Mouse (Mus musculus) thymus, postnatal 10 days (tissue): ENCODE measurements around the gene Olfr94.
"Not testable (repeated sequence)": the region's sequence is repeated elsewhere in the genome, so short reads cannot be mapped to it uniquely, and the experiment has no call there.

Source experiments
- DNase-seq, 2 experiments: peaks; one replicate each; pipeline ENCODE4 v3.0.0; 2021; ENCODE audit warnings: low spot score in 2 of 2

Olfr94 gene

DNA sequence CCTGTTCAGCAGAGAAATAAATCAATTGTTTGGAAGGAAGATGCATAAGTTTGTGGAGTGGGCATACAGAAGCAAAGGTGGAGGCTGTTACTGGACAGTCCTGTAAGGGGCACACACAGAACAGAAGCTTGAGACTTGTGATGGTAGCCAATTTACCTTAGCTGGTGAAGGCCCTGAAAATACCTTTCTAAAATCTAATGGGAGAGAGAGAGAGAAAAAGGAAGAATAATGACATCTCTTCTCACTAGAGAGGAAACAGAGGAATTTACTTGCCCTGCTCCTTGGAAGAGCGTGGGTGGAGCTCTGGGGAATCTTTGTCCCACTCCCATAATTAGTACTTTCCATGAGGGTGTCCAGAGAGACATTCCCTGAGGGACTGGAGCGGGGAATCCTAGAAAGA, at the start of gene Olfr94:
Gene Olfr94, minus strand, starts transcription at position 101 of the 400 bp plus-strand sequence.
- DNase-seq = no peak

DNA sequence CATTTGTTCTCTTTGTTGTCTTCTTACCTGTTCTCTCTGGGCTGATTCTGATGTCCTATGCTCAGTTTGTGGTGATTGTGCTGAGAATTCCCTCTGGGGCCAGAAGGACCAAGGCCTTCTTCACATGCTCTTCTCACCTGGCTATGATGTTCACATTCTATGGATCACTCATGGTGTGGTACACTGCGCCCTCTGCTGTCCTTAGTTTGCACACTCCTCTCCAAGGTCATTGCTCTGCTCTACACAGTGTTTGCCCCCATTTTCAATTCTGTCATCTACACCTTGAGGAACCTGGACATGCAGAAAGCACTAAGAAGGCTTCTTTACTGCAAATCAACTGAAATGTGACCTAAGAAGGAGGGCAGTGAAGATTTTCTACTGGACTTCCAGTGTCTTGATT, 49.8 kb upstream of the Olfr94 start:
- DNase-seq = peak in 1 of 2 experiments; percentile 15

DNA sequence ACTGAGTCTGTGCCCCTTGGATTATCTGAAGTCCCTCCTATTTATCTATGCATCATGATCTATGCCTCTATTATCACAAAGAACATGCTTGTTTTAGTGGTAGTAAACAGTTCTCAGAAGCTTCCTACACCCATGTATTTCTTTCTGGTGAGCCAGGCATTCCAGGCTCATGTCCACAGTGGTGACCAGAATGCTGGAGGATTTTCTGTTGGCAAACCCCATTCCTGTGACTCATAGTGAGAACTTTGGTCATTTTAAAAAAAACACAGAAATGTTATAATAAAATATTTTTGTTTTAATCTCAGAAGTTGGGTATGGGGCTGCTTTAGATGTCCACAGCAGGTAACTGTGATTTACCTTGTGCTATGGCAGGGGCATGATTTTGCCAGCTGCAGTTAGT, 48.7 kb upstream of the Olfr94 start:
- no peak for DNase-seq

DNA sequence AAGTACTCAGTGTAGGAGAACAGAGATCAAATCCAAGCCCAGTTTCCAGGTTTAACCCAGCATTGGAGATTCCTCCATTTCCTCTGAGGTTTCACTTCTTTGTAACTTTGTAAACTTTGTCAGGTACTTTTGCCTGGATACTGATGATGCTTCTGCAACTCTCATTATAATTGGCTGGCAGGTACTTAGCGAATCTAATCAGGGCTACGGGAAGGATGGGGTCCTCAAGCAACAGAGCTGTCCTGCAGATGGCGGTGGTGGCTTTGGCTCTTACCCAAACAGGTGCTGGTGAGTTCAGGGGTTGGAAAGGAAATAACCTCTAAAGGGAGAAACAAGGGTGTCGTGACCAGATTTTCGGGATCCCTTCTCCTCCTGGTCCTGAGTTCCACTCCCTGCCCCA, 45.9 kb upstream of the Olfr94 start:
- DNase-seq = peak; percentile 29 to 58

DNA sequence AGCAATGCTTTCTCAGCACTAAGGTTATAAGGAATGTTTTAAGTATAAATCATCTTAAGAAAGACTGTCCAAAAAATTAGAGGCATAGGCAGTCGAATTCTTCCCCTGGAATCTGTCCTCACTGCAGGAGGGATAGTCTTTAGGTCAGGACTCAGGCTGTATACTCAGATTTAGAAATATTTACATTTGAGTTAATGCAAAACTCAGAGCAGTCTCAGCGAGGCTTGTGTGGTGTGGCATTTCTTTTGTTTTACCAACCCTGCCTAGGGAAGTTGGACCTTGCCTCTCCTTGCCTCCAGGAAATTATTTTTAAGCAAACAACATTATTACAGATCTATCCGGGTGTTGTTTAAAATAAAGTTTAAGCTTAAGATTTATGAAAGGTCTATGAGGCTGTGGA, 41.4 kb upstream of the Olfr94 start:
- no peak for DNase-seq

DNA sequence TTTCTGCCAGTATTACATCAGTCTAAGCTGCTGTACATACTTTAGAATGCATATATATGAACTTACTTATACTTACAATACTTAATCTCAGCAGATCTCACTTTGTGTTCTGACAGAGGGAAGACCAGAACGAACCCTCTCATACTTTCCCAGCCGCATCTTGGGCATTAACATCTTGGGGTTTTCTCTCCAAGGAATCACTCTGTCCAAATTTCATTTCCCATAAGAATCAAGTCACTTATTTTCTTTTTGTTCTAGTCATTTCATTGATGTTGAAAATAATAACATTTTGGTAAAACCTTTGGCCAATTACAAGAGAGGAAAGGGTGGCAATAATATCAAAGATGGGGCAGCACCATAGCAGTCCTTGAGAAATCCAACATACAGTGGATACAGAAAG, 36.4 kb upstream of the Olfr94 start, which contains the start of gene Olfr97:
Gene Olfr97, minus strand, starts transcription at position 101 of the 400 bp plus-strand sequence.
- DNase-seq = not testable (repeated sequence)

DNA sequence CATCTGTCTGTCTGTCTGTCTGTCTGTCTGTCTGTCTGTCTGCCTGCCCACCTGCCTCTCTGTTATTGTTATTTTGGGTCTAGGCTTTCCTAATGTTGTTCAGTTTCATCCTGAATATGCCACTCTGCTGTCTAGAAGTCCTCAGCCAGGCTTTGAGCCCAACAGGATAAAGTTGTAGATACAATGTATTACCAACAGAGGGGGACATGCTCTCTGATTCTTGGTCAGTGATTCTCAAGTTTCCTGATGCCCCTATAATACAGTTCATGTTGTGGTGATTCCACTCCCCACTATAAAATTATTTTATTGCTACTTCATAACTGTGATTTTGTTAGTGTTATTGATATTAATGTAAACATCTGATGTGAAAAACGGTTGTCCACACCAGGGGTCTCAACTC, 21.1 kb upstream of the Olfr94 start:
- DNase-seq = no peak

DNA sequence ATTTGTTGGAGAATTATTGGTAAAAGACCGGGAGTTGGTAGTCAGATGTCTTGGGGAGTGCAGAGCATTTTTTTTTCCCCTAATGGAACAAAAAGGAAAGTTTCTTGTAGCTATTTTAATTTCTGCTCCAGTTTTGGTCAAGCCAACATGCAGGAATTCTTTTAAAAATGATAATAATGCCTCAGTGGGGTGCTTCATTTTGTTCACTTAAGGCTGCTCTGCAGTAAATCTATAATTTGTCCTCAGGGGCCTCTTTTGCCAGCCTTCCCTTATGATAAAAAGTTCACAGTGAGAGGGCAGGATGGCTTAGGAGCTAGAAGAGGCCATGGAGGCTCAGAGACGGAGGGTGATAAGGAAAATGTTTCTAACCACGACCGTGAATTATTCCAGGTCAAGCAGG, 19.1 kb upstream of the Olfr94 start, which contains the start of gene Olfr96:
Gene Olfr96, plus strand, starts transcription at position 301 of the 400 bp plus-strand sequence.
- DNase-seq = no peak

DNA sequence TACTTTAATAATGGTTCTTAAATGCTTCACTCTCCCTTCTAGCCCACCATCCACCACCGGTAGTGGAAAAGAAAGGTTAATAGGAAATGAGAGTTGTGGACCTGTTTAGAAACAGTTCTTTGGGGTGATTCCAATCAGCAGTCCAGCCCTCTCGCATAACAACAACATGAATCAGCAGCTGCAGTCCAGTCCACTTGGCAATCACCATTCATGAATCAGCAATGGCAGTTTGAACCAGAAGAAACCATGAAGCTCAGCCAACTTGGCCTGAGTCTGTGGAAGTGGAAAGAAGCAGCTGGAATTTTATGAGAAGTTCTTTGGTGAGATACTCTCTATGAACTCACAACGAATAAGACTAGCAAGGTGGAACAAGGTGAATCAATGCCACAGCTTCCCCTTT, 17.7 kb upstream of the Olfr94 start:
- DNase-seq = no peak

DNA sequence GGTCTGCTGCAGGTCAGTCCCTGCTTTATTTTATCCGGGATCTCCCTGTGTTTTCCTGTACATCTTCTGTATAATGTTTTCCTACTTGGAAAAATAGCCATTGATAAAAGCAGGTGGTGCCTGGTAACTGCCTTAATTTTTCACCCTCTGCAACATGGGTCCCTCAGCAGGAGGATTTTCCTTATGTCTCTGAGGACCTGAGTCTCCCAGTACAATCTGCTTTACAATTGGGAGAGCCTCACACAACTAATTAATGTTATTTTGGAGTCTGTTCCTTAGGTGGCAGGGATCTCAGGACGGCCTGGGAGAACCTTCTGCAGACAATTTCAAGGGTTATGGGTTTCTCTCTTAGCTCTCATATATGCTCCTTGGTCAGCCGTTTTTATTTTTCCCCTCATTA, 12.2 kb upstream of the Olfr94 start, which contains the start of gene Olfr95:
Gene Olfr95, minus strand, starts transcription at position 101 of the 400 bp plus-strand sequence.
- DNase-seq = no peak

DNA sequence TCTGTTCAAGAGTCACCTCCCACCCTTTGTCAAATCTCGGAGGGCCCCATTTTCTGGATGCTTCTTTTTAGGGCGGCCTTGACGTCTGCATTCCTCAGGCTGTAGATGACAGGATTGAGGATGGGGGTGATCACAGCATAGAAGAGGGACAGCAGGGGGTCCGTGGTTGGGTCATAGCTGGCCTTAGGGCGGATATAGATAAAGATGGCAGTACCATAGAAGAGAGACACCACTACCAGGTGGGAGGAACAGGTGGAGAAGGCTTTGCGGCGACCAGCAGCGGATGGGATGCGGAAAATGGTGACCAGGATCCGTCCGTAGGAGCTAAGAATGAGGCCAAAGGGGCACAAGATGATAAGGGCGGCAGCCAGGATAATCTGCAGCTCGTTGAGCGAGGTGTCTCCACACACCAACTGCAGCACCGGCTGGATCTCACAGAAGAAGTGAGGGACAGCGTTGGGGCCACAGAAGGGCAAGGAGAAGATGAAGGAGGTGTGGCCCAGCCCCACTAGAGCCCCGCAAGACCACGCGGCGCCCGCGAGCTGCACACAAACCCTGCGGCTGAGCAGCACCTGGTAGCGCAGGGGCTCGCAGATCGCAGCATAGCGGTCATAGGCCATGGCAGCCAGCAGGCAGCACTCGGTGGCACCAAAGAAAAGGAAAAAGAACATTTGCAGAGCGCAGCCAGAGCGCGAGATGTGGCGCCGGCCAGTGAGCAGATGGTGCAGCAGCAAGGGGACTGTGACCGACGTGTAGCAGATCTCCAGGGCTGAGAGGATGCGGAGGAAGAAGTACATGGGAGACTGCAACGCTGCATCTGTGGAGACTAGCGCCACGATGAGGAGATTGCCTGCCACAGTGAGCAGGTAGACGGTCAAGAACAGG, 10.3 kb upstream of the Olfr94 start:
- no peak for DNase-seq

DNA sequence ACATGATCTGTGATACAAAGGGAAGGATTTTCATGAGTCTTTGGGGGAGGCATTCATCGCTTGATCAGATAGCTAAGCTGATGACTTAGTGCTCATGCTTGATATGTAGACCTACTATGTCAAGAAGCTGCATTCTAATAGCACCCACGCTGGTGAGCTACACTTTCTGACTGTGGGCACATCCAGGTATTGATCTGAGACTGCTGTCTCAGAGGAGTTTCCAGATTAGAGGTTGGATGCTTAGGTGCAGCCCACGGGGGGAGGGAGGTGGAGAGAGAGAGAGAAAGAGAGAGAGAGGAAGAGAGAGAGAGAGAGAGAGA, 3.1 kb upstream of the Olfr94 start:
- no peak for DNase-seq

DNA sequence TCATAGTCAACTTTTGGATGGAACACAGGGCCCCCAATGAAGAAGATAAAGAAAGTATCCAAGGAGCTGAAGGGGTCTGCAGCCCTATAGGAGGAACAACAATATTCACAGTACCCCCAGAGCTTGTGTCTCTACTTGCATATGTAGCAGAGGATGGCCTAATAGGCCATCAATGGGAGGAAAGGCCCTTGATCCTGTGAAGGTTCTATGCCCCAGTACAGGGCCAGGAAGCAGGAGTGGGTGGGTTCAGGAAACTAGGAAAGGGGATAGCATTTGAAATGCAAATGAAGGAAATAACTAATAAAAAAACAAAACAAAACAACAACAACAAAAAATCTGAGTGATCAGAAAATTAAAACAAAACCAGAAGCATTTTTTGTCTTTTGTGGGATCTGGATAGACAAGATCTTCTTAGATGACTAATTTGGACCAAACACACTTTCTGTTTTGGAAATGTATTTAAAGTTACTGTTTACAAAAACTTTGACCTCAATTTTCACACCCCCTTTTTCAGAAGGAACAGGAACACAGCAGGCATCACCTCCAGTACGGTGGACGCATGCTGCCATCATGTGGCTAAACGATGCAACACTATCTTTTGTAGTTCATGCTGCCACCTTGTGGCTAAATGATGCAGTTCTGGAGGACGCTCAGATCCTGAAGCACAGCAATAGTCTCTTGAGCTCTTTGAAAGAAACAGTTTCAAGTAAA, 2.6 kb upstream of the Olfr94 start:
- DNase-seq = peak; percentile 9 to 64

DNA sequence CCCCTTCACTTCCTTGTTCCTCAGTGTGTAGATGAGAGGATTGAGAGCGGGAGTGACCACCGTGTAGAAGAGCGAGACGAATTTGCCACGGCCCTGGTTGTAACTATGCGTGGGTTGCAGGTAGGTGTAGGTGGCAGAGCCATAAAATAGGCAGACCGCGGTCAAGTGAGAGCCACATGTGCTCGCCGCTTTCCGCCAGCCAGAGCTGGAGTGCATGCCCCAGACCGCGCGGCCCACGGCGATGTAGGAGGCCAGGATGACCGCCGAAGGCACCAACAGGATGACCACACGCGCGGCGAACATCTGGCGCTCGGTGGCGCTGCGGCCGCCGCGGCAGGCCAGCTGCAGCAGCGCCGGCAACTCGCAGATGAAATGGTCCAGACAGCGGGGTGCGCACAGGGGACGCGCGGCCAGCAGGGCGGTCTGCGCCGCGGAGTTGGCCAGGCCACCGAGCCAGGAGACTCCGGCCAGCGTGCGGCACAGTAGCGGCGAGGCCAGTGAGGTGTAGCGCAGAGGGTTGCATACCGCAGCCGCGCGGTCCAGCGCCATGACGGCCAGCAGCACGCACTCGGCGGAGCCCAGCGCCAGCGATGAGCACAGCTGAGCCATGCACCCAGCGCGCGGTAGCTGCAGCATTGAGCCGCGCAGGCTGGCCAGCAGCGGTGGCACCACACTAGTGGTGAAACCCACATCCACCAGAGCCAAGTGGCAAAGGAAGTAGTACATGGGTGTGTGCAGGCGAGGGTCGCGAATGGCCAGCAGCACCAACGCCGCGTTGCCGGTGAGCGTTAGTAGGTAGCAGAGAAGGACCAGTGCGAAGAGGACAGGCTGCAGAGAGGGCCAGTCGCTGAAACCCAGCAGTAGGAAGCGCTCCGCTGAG, 3.7 kb downstream of the Olfr94 start:
- no peak for DNase-seq

DNA sequence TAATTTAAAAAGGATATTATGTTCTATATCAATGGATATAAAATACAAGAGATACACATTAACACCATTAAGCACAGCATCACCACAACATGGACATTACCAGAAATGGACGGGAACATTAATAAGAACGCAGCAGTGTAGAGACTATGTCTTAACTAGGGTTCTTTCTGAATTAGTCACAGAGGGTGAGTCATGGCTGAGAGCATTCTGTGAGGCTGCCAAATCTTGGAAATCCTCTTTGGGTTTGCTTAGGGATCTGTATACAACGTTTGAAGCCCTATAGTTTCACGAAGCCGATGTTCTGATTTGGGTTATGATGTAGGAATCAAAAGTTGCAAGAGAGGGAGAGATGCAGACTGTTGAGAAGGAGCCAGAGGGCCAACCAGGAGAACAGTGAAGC, 6.0 kb downstream of the Olfr94 start:
- DNase-seq = no peak

DNA sequence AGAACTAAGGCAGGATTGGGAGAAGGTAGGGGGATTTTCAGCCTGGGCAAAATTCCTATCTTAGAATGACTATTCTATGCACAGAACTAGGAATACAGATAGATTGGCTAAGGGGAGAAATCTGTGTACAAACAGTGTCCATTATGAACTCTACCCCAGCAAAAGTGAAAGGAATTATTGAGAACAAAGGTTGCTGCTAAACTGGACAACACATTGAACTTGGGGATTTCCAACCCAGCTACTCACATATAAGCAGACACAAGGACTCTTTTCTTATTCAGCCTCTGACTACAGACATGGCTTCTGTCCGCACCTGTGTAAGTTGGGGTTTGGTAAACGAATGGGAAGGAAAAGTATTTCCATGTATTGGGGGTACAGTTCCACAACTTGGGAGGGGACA, 7.1 kb downstream of the Olfr94 start, which contains the start of gene Ubd:
Gene Ubd, plus strand, starts transcription at position 237 of the 400 bp plus-strand sequence.
- DNase-seq = no peak

DNA sequence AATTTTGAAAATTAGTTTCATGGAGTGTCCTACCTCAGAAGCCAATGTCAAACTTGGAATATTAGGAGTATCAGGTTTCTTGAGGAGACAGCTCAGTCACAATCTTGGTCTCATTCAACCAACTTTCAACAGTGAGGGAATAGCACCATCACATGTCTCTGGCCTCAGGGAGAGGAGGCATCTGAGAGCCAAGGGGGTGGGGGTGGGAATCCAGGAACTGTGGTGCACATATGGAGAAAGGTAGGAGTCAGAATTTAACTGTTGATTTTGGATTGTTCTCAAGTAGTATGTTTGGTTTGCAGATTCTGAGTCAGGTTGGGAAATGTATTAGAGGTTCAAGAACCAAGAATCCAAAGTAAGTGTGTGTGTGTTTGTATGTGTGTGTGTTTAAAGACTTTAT, 7.8 kb downstream of the Olfr94 start:
- DNase-seq = no peak

DNA sequence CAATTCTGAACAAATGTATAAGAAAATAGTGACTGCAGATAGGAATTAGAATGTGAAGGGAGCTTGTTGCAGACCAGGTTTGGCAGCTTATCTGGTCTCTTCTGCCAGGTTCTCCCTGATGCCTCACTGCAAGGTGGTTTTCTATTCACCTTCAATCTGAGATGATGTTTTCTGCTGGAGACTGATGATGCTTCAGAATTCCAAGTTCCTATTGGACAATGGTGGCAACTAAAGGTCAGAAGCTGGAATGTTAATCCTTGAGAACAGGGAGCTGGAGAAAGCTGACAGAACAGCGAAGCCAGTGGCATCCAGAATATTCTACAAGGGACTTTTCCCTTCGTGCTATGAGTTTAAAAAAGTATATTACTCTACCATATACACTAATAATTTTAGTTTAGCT, 10.1 kb downstream of the Olfr94 start:
- no peak for DNase-seq

DNA sequence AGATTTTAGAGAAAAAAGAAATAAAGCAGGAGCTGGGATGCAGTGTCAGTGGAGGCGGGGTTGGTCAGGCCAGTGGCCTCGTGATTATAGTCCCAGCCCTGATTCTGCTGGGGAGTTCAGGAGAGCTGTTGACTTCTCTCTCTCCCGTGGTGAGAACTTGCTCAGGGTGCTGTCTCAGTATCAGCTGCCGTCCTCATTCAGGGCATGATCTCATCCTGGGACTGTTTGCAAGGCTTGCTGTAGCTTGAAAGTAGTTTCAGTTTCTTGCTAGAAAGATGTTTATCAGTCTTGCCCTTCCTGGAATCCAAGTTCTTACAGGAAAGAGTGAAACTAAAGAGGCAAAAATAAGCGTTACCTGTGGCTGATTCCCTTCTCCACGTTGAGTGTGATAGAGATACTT, 15.3 kb downstream of the Olfr94 start:
- no peak for DNase-seq

DNA sequence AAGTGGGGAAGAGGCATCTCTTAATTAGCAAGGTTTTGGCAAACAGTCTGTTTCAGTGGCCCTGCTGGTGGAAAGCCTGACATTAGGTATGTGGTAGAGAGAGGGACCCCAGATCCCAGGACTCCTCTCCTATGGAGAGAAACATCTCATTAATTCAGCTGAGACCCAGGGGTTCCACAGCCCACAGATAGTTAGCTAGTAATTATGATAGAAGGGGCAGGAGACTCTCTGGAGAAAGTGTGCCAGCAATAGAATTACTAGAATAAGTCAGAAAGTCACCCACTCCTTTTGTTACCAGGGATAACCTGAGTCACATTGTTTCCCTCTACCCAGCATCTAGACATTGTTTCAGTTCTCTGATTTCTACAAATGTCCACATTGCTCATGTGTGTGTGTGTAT, 39.4 kb downstream of the Olfr94 start, which contains the start of gene Olfr93:
Gene Olfr93, minus strand, starts transcription at position 101 of the 400 bp plus-strand sequence.
- no peak for DNase-seq
